Mouse (Mus musculus) forebrain, embryonic 12.5 days (tissue): Measurements from ENCODE around the gene Atp6v1f. TPM values are rescaled to one million over a fixed set of nuclear protein-coding genes. Genes with fewer than 3 reads are reported as not detected.
A peak's percentile ranks its signal among the peaks of the same experiment; 100 is the strongest.

Source experiments
- ATAC-seq: fragments of 200-750 bp; cut with Nextera tagmentation; 2 replicates; pipeline ENCODE4 v1.8.0; 2017; ENCODE audit warnings: moderate TSS enrichment; ENCODE audit not compliant: low FRiP score
- H3K27ac ChIP-seq: fragments of 300-500 bp; sonication (generic); 2 replicates; pipeline ENCODE4 v1.5.1; 2016; ENCODE audit warnings: mild to moderate bottlenecking
- H3K27me3 ChIP-seq: fragments of 300-500 bp; sonication (generic); 2 replicates; pipeline ENCODE4 v1.6.1; 2016; ENCODE audit warnings: mild to moderate bottlenecking
- H3K36me3 ChIP-seq: fragments of 300-500 bp; sonication (generic); replicated peaks from 2 replicates; pipeline ENCODE4 v1.6.1; 2016; ENCODE audit warnings: mild to moderate bottlenecking
- H3K4me1 ChIP-seq: fragments of 300-500 bp; sonication (generic); 2 replicates; pipeline ENCODE4 v1.6.1; 2016
- H3K4me2 ChIP-seq: fragments of 300-500 bp; sonication (generic); 2 replicates; pipeline ENCODE4 v1.6.1; 2016; ENCODE audit warnings: mild to moderate bottlenecking, moderate library complexity
- H3K4me3 ChIP-seq: fragments of 300-500 bp; sonication (generic); replicated peaks from 2 replicates; pipeline ENCODE4 v1.5.1; 2016; ENCODE audit warnings: mild to moderate bottlenecking
- H3K9ac ChIP-seq: fragments of 300-500 bp; sonication (generic); 2 replicates; pipeline ENCODE4 v1.6.1; 2016; ENCODE audit warnings: mild to moderate bottlenecking
- H3K9me3 ChIP-seq: fragments of 300-500 bp; sonication (generic); 2 replicates; pipeline ENCODE4 v1.6.1; 2016
- WGBS: fragments of 180-500 bp; shearing (Covaris S2); methylation state at CpG from one replicate; pipeline ENCODE4 v1.1.7; 2016; 5-methylcytosine and 5-hydroxymethylcytosine counted together
- polyA plus RNA-seq: library from polyadenylated mRNA; unstranded; fragments of >200 nt; fragmentation: Nextera tagmentation; extraction: Ambion mirVana; gene quantifications from 2 replicates; pipeline ENCODE4 v1.2.1, GENCODE M21; 2016

Gene Atp6v1f
- polyA plus RNA-seq, 1 experiment from 2014 or later: 197 TPM

DNA sequence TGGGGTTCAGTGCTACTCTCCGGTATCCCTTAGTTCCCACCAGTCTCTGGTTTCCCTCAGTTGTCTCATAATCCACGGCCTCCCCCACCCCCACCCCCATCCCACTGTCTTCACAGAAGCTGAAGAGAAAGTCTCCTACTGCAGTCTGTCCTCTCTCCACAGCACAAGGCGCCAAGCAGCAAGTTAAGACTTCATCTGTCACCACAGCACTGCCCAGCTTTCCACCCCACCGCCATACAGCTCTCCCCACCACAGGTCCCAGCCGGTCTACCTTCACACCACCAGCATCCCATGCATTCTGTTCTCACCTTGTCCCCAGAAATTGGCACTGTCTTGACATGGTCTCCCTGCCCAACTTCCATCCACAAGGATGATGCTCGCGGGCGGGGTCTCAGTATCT is 39.3 kb downstream of the Atp6v1f start:
- Histone ChIP-seq H3K27ac (no peak overlapping the region), H3K9ac (no peak overlapping the region), H3K9me3 (no peaks in the 10 kb centered on the region), H3K4me3 (peak overlapping the region; percentile 47), H3K4me1 (peaks cover 13% of the 10 kb centered on the region), H3K4me2 (peak overlapping the region; percentile 67), H3K27me3 (peaks cover 61% of the 10 kb centered on the region), H3K36me3 (no peaks in the 10 kb centered on the region)
- ATAC-seq: 0 out of 2 replicates have a peak, but pooled peaks have one; percentile 20
- 26% methylated on average over 8 of the region's 8 CpGs for WGBS

DNA sequence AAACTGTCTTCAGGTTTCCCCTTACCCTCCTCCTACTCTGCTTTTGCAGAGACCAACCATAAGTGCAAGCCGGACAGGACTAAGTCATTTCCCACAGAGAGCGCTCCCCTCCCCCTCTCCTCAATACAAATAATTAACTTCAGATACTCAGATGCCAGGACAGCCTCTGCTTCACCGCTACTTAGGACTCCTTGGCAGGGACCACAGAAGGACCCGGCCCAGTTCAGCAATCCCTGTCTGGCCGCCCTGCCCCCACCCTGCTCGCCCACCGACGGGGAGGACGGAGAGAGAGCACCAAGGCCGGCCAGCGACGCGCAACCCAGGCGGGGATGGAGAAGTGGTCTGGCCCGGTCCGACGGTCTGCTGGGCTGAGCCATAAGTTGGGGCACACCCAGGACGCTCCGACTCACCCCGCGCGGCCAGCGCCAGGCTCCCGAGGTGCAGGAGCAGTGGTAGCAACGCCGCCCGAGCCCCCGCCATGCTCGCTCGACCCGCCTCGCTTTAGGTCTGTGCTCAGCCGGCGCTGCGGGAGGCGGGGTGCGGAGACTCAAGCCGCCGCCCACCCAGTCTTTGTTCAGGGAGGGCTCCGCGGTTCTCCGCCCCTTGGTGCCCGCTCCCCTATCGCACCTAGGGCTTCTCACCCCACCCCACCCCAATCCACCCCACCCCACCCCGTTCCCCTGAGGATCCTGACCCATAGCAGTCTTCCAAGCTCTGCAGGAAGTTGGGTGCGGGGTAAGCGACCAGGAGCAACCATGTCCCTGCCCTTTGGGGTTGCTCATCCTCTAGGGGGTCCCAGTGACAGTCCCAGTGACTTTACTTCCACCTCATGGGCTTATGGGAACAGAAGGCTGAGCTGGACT is 40.2 kb downstream of the Atp6v1f start, which contains the start of gene Kcp:
Kcp (minus strand) TSS at position 506 of the 863 bp plus-strand sequence.
- Histone ChIP-seq H3K36me3 (no peaks in the 10 kb centered on the region), H3K27ac (no peak within 1 kb of the TSS), H3K9ac (peak within 1 kb of the TSS; percentile 36; the same call in 1 of the 2 replicates), H3K27me3 (peaks cover 66% of the 10 kb centered on the region), H3K4me3 (peak within 1 kb of the TSS; percentile 47), H3K9me3 (no peaks in the 10 kb centered on the region), H3K4me2 (peak within 1 kb of the TSS; percentile 67), H3K4me1 (peaks cover 13% of the 10 kb centered on the region)
- WGBS: under 1% methylated on average over 47 of the region's 47 CpGs
- ATAC-seq: peak; percentile 63

DNA sequence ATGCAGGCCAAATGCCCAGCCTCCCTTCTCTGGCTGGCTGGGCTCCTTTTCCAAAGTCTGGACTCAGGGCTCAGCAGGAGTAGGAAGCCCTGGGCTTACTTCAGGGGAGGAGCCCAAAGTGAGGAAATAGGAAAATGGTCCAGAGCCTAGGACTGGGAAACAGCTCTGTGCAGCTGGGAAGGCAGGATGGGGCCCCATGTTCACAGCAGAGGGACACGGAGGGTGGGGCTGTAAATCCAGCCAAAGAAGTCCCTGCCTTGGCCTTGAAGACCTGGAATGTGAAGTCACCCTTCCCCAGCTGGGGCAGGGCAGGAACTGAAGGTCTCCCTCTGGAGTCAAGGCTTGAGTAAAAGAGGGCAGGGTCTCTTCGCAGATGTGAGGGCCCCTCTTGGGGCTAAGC is 41.6 kb downstream of the Atp6v1f start:
- Histone ChIP-seq H3K9ac (no peak overlapping the region), H3K4me2 (no peak overlapping the region), H3K4me1 (peaks cover 24% of the 10 kb centered on the region), H3K36me3 (no peaks in the 10 kb centered on the region), H3K4me3 (no peak overlapping the region), H3K27ac (no peak overlapping the region), H3K27me3 (peaks cover 66% of the 10 kb centered on the region), H3K9me3 (no peaks in the 10 kb centered on the region)
- ATAC-seq: no peak
- WGBS: 35% methylated on average over 2 of the region's 2 CpGs

DNA sequence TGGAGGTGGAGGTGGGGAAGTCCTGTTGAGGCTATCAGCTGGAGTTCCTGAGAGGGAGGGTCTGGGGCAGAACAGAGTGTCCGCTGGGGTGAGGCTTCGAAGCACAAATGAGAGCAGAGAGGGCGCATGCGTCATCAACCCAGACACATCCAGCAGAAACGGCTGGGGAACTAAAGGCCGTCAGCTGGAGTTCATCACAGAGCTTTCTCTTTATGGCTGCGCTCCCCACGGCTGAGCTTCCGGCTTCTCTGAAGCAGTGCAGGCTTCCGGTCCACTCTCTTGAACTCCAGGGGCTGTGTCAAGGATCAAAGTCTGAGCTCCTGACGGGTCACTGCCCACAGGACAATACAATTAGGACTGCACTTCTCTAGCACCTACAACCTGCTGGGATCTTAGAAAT is 45.8 kb downstream of the Atp6v1f start:
- peak overlapping the region; percentile 14; the same call in 1 of the 2 replicates for H3K4me3 ChIP-seq
- ATAC-seq: peak; percentile 60
- no peak overlapping the region for H3K9ac ChIP-seq
- H3K36me3 ChIP-seq: no peaks in the 10 kb centered on the region
- no peaks in the 10 kb centered on the region for H3K9me3 ChIP-seq
- peak overlapping the region; percentile 47 for H3K4me2 ChIP-seq
- H3K27me3 ChIP-seq: peaks cover 62% of the 10 kb centered on the region
- 0 out of 2 replicates have a peak overlapping the region, but pooled peaks have one; percentile 25 for H3K27ac ChIP-seq
- peaks cover 10% of the 10 kb centered on the region for H3K4me1 ChIP-seq
- WGBS: 2% methylated on average over 11 of the region's 11 CpGs

DNA sequence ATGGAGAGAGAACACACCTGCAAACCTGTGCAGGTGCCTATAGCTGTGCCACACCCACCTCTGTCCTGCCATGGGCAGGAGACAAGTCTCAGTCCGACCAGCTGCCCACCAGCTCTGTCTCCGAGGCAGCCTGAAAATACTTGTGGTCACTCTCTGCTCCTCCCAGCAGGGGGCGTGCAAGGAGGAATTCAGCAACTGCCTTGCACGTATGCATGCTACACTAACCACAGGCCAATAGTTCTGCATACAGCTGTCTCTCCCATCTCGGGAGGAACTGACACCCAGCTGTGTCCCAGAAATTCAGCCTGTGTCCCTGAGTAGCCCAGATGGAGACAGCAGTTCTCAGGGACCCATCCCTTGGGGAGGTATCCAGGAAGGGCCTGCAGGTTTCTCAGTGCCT is 49.6 kb downstream of the Atp6v1f start:
- H3K36me3 ChIP-seq: no peaks in the 10 kb centered on the region
- WGBS: 8% methylated on average over 5 of the region's 5 CpGs
- no peak overlapping the region for H3K27ac ChIP-seq
- H3K9me3 ChIP-seq: no peaks in the 10 kb centered on the region
- H3K4me2 ChIP-seq: no peak overlapping the region
- no peak overlapping the region for H3K4me3 ChIP-seq
- H3K9ac ChIP-seq: no peak overlapping the region
- peaks cover 50% of the 10 kb centered on the region for H3K27me3 ChIP-seq
- 0 out of 2 replicates have a peak, but pooled peaks have one; percentile 11 for ATAC-seq
- peaks cover 10% of the 10 kb centered on the region for H3K4me1 ChIP-seq

Other genes with a start within 250 kb of the Atp6v1f start
- 31.3 and 32.5 TPM in 2 replicates for gene Hilpda, start 195.2 kb upstream of the Atp6v1f start, polyA plus RNA-seq
- 0.56 and 0.77 TPM in 2 replicates for gene Fam71f2, start 188.1 kb upstream of the Atp6v1f start, polyA plus RNA-seq
- not detected in 2 replicates for gene Fam71f1, start 148.6 kb upstream of the Atp6v1f start, polyA plus RNA-seq
- 192 and 207 TPM in 2 replicates for gene Calu, start 119.6 kb upstream of the Atp6v1f start, polyA plus RNA-seq
- gene Opn1sw, start 79.2 kb upstream of the Atp6v1f start, polyA plus RNA-seq: 0.23 and 0.37 TPM in 2 replicates
- 27.2 and 29.9 TPM in 2 replicates for gene Ccdc136, start 71.4 kb upstream of the Atp6v1f start, polyA plus RNA-seq
- 4.1 and 4.5 TPM in 2 replicates for gene Flnc, start 34.5 kb upstream of the Atp6v1f start, polyA plus RNA-seq
- gene Atp6v1fnb, start 3.7 kb downstream of the Atp6v1f start, polyA plus RNA-seq: 0.37 TPM in 1 of 2 replicates, not detected in the other
- gene Kcp, start 40.2 kb downstream of the Atp6v1f start, polyA plus RNA-seq: 9.4 and 10.8 TPM in 2 replicates
- gene Irf5, start 58.9 kb downstream of the Atp6v1f start, polyA plus RNA-seq: 0.95 and 1.3 TPM in 2 replicates
- 119 and 123 TPM in 2 replicates for gene Tnpo3, start 142.2 kb downstream of the Atp6v1f start, polyA plus RNA-seq
- gene Tspan33, start 226.5 kb downstream of the Atp6v1f start, polyA plus RNA-seq: 8.6 and 9.2 TPM in 2 replicates